Mouse (Mus musculus): Measurements from ENCODE around the gene Ccdc62. TPM values are rescaled to one million over a fixed set of nuclear protein-coding genes. Genes with fewer than 3 reads are reported as not detected.

Gene Ccdc62
- polyA plus RNA-seq, 2 experiments: 6.6 to 9.2 TPM

DNA sequence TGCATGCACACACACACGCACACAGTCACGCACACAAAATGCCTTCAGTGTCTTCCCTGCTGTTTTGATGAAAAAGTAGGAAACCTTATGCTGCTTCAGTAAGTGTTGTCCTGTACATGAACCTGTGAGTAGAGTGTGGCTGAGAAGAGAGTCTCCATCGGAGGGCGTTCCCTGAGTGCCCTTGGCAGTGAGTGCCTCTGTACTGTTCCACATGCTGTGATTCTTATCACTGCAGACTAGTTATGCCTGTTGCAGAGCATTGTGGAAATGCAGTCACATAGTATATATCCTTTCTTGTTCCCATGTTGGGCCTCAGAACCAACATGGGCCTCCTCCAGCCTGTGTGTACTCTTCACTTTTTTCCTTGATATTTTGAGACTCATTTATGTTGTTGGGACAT, 33.7 kb downstream of the Ccdc62 start:
- no peak for TF ChIP-seq POLR2A (IDR thresholded peaks at IDR 0.05; ENCODE audit: borderline replicate concordance, extremely low read depth, insufficient read depth, insufficient read length)
- H3K27me3 ChIP-seq (ENCODE audit: control insufficient read depth, insufficient read depth, low read length): no peaks in the 10 kb centered on the region
- H3K9me3 ChIP-seq (ENCODE audit: control insufficient read depth, low read length): no peaks in the 10 kb centered on the region
- H3K27ac ChIP-seq (replicated peaks; ENCODE audit: low read depth, low read length): no peak overlapping the region
- ATAC-seq (ENCODE audit: low FRiP score, low read depth) (no peak), DNase-seq (ENCODE audit: low spot score) (no peak)
- H3K36me3 ChIP-seq (ENCODE audit: control insufficient read depth, insufficient read depth, low read length): no peaks in the 10 kb centered on the region
- 95% methylated on average over 4 of the region's 4 CpGs for WGBS
- H3K9ac ChIP-seq (ENCODE audit: low read depth, low read length, severe bottlenecking): no peak overlapping the region
- H3K4me2 ChIP-seq (replicated peaks; ENCODE audit: low read depth, low read length, severe bottlenecking): no peak overlapping the region
- H3K4me1 ChIP-seq (ENCODE audit: control insufficient read depth, insufficient read depth, low read length): no peaks in the 10 kb centered on the region
- no peak overlapping the region for H3K4me3 ChIP-seq (replicated peaks; ENCODE audit: low read length)

DNA sequence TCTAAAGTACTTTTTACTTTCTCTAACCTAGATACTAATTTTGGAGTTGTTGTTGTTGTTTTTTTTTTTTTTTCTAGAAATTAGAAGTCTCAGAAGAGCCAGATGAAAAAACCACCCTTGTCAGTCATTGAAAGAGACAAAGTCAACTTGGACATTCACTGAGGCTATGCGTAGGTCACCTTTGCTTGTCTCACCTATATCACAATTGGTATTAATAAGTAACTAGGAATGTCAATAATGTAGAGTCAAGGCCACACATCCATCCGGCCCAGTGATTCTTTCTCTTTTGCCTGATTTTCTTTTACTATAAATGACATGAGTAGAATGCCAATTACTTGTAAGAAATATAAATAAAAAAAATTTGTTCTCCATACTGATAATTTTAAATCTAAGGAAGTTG, 36.3 kb downstream of the Ccdc62 start:
- 94% methylated on average over 2 of the region's 2 CpGs for WGBS

DNA sequence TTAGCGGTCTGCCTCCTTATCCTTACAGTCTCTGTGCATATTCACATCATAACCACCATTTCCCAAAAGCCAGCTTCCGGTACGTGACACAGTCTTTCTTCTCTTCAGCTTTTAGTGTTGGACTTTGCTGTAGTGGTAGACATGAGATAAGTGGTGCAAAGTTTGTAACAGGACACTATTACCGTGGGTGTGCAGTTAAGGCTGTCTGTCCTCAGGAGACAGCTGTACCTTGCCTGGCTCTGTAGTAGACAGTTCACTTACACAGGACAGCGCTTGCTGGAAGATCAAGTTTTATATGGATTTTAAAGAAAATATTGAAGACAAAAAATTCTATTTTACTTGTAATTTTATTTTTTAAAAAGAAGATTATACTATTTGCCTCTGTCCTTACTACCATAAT, 38.0 kb downstream of the Ccdc62 start:
- H3K27ac ChIP-seq (replicated peaks; ENCODE audit: low read depth, low read length): no peak overlapping the region
- H3K27me3 ChIP-seq (ENCODE audit: control insufficient read depth, insufficient read depth, low read length): no peaks in the 10 kb centered on the region
- H3K4me2 ChIP-seq (replicated peaks; ENCODE audit: low read depth, low read length, severe bottlenecking): no peak overlapping the region
- no peaks in the 10 kb centered on the region for H3K4me1 ChIP-seq (ENCODE audit: control insufficient read depth, insufficient read depth, low read length)
- H3K9ac ChIP-seq (ENCODE audit: low read depth, low read length, severe bottlenecking): no peak overlapping the region
- ATAC-seq (ENCODE audit: low FRiP score, low read depth) (no peak), DNase-seq (ENCODE audit: low spot score) (no peak)
- TF ChIP-seq POLR2A (IDR thresholded peaks at IDR 0.05; ENCODE audit: borderline replicate concordance, extremely low read depth, insufficient read depth, insufficient read length): no peak
- 74% methylated on average over 5 of the region's 5 CpGs for whole genome bisulfite sequencing
- no peaks in the 10 kb centered on the region for H3K9me3 ChIP-seq (ENCODE audit: control insufficient read depth, low read length)
- H3K36me3 ChIP-seq (ENCODE audit: control insufficient read depth, insufficient read depth, low read length): no peaks in the 10 kb centered on the region
- H3K4me3 ChIP-seq (replicated peaks; ENCODE audit: low read length): no peak overlapping the region

More for the DNA sequence above, 36.3 kb downstream of the Ccdc62 start:
- Histone ChIP-seq H3K27me3 (ENCODE audit: control insufficient read depth, insufficient read depth, low read length) (no peaks in the 10 kb centered on the region), H3K36me3 (ENCODE audit: control insufficient read depth, insufficient read depth, low read length) (no peaks in the 10 kb centered on the region), H3K9me3 (ENCODE audit: control insufficient read depth, low read length) (no peaks in the 10 kb centered on the region), H3K4me2 (replicated peaks; ENCODE audit: low read depth, low read length, severe bottlenecking) (no peak overlapping the region), H3K4me3 (replicated peaks; ENCODE audit: low read length) (no peak overlapping the region), H3K9ac (ENCODE audit: low read depth, low read length, severe bottlenecking) (no peak overlapping the region), H3K4me1 (ENCODE audit: control insufficient read depth, insufficient read depth, low read length) (no peaks in the 10 kb centered on the region), H3K27ac (replicated peaks; ENCODE audit: low read depth, low read length) (no peak overlapping the region)
- DNase-seq (ENCODE audit: low spot score) (no peak), ATAC-seq (ENCODE audit: low FRiP score, low read depth) (no peak)
- TF ChIP-seq POLR2A (IDR thresholded peaks at IDR 0.05; ENCODE audit: borderline replicate concordance, extremely low read depth, insufficient read depth, insufficient read length): no peak

DNA sequence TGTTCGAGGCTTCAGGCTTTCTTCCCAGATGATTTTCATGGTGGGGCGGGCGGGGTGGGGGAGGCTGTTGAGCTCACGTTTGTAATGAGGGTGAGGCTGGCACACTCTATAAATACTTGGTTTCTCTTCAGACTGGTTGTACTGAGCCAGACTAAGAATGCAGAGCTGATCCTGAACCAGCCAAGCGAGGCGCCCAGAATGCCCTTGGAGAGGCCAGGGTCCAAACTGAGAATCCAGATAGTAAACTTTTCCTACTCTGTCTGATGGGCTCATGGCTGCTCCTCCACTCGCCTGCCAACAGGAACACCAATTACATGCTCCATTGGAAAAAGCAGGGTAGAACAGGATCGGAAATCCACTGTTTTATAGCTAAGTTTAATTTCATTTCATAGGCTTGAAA, 38.7 kb downstream of the Ccdc62 start:
- no peak overlapping the region for H3K9ac ChIP-seq (ENCODE audit: low read depth, low read length, severe bottlenecking)
- H3K27ac ChIP-seq (replicated peaks; ENCODE audit: low read depth, low read length): no peak overlapping the region
- TF ChIP-seq POLR2A (IDR thresholded peaks at IDR 0.05; ENCODE audit: borderline replicate concordance, extremely low read depth, insufficient read depth, insufficient read length): no peak
- no peaks in the 10 kb centered on the region for H3K36me3 ChIP-seq (ENCODE audit: control insufficient read depth, insufficient read depth, low read length)
- DNase-seq (ENCODE audit: low spot score) (no peak), ATAC-seq (ENCODE audit: low FRiP score, low read depth) (no peak)
- 75% methylated on average over 8 of the region's 8 CpGs for WGBS
- no peak overlapping the region for H3K4me3 ChIP-seq (replicated peaks; ENCODE audit: low read length)
- no peaks in the 10 kb centered on the region for H3K4me1 ChIP-seq (ENCODE audit: control insufficient read depth, insufficient read depth, low read length)
- H3K4me2 ChIP-seq (replicated peaks; ENCODE audit: low read depth, low read length, severe bottlenecking): no peak overlapping the region
- no peaks in the 10 kb centered on the region for H3K27me3 ChIP-seq (ENCODE audit: control insufficient read depth, insufficient read depth, low read length)
- H3K9me3 ChIP-seq (ENCODE audit: control insufficient read depth, low read length): no peaks in the 10 kb centered on the region

DNA sequence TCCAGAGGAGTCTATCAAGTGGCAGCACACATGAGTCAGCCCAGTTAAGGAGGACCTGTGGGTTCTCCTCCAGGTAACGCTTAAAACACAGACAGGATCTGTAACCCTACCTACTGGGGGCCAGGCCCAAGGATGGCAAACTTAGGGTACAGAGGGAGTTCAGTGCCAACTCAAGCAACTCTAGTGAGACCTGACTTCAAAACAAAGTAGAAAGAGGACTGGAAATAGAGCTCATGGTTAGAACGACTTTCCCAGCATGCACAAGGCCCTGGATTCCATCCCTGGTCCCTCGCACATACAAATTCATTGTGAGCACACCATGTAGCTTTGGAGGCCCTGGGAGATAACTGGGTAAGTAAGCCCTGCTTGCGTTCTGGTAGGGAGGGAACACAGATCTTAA, 40.1 kb downstream of the Ccdc62 start:
- WGBS: 87% methylated on average over 4 of the region's 4 CpGs
- no peak for ATAC-seq (ENCODE audit: low FRiP score, low read depth)
- Histone ChIP-seq H3K9ac (ENCODE audit: low read depth, low read length, severe bottlenecking) (no peak overlapping the region), H3K27me3 (ENCODE audit: control insufficient read depth, insufficient read depth, low read length) (no peaks in the 10 kb centered on the region), H3K4me3 (replicated peaks; ENCODE audit: low read length) (no peak overlapping the region), H3K4me2 (replicated peaks; ENCODE audit: low read depth, low read length, severe bottlenecking) (no peak overlapping the region), H3K36me3 (ENCODE audit: control insufficient read depth, insufficient read depth, low read length) (no peaks in the 10 kb centered on the region), H3K9me3 (ENCODE audit: control insufficient read depth, low read length) (no peaks in the 10 kb centered on the region), H3K27ac (replicated peaks; ENCODE audit: low read depth, low read length) (no peak overlapping the region), H3K4me1 (ENCODE audit: control insufficient read depth, insufficient read depth, low read length) (no peaks in the 10 kb centered on the region; the same call in 1 of the 2 replicates)
- DNase-seq (ENCODE audit: low spot score): no peak
- no peak for TF ChIP-seq POLR2A (IDR thresholded peaks at IDR 0.05; ENCODE audit: borderline replicate concordance, extremely low read depth, insufficient read depth, insufficient read length)

DNA sequence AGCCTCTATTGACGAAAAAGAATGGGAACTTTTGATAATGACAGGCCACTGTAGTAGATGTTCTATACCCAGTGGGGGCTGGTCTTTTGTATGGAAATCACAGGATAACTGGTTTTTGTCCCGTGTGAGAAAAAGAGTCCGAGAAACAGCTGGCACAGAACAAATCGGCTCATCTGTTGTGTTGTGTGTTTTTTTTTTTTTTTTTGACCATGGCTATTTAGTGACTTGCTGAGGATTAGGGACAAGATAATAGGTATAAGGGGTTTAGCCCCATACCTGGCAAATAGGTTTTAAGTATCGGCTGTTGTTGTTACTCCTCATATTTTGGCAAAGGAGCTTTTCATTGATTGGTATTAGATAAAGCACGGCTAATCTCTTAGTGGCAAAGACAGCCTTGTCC, 42.0 kb downstream of the Ccdc62 start:
- Histone ChIP-seq H3K27me3 (ENCODE audit: control insufficient read depth, insufficient read depth, low read length) (no peaks in the 10 kb centered on the region), H3K4me2 (replicated peaks; ENCODE audit: low read depth, low read length, severe bottlenecking) (no peak overlapping the region)
- WGBS: 71% methylated on average over 6 of the region's 6 CpGs

More for the DNA sequence above, 42.0 kb downstream of the Ccdc62 start:
- H3K9ac ChIP-seq (ENCODE audit: low read depth, low read length, severe bottlenecking): no peak overlapping the region
- no peaks in the 10 kb centered on the region for H3K9me3 ChIP-seq (ENCODE audit: control insufficient read depth, low read length)
- no peak for DNase-seq (ENCODE audit: low spot score)
- H3K27ac ChIP-seq (replicated peaks; ENCODE audit: low read depth, low read length): no peak overlapping the region
- H3K4me3 ChIP-seq (replicated peaks; ENCODE audit: low read length): no peak overlapping the region
- no peak for TF ChIP-seq POLR2A (IDR thresholded peaks at IDR 0.05; ENCODE audit: borderline replicate concordance, extremely low read depth, insufficient read depth, insufficient read length)
- no peaks in the 10 kb centered on the region for H3K36me3 ChIP-seq (ENCODE audit: control insufficient read depth, insufficient read depth, low read length)
- no peaks in the 10 kb centered on the region; the same call in none of the 2 replicates for H3K4me1 ChIP-seq (ENCODE audit: control insufficient read depth, insufficient read depth, low read length)
- no peak for ATAC-seq (ENCODE audit: low FRiP score, low read depth)
